Mouse (Mus musculus) forebrain, postnatal 0 days (tissue): ENCODE results near the gene Hist1h2bg. TPM values are rescaled to one million over a fixed set of nuclear protein-coding genes. Genes with fewer than 3 reads are reported as not detected.
A peak's percentile ranks its signal among the peaks of the same experiment; 100 is the strongest.

ENCODE experiments used
- ATAC-seq: fragments of 200-750 bp; cut with Nextera tagmentation; 2 replicates; pipeline ENCODE4 v1.8.0; 2017; ENCODE audit warnings: mild to moderate bottlenecking, moderate library complexity
- DNase-seq: peaks from one replicate; pipeline ENCODE4 v3.0.0-alpha.2; 2015
- H3K27ac ChIP-seq: fragments of 300-500 bp; sonication (generic); 2 replicates; pipeline ENCODE4 v1.5.1; 2014; ENCODE audit warnings: low read depth, mild to moderate bottlenecking, antibody characterized with exemption, low read length, moderate library complexity, mixed read lengths
- H3K27me3 ChIP-seq: fragments of 300-500 bp; sonication (generic); 2 replicates; pipeline ENCODE4 v1.6.1; 2014; ENCODE audit warnings: mild to moderate bottlenecking, low read length, mixed read lengths; ENCODE audit not compliant: insufficient read depth
- H3K36me3 ChIP-seq: fragments of 300-500 bp; sonication (generic); 2 replicates; pipeline ENCODE4 v1.6.1; 2014; ENCODE audit warnings: mild to moderate bottlenecking, moderate library complexity; ENCODE audit not compliant: insufficient read depth
- H3K4me1 ChIP-seq: fragments of 300-500 bp; sonication (generic); 2 replicates; pipeline ENCODE4 v1.6.1; 2014; ENCODE audit warnings: antibody characterized with exemption; ENCODE audit not compliant: insufficient read depth
- H3K4me2 ChIP-seq: fragments of 300-500 bp; sonication (generic); 2 replicates; pipeline ENCODE4 v1.6.1; 2014; ENCODE audit warnings: low read depth, mild to moderate bottlenecking, moderate library complexity
- H3K4me3 ChIP-seq: fragments of 300-500 bp; sonication (generic); 2 replicates; pipeline ENCODE4 v1.5.1; 2014; ENCODE audit warnings: low read depth, low read length, mixed read lengths
- H3K9ac ChIP-seq: fragments of 300-500 bp; sonication (generic); 2 replicates; pipeline ENCODE4 v1.6.1; 2014; ENCODE audit warnings: mild to moderate bottlenecking
- H3K9me3 ChIP-seq: fragments of 300-500 bp; sonication (generic); 2 replicates; pipeline ENCODE4 v1.6.1; 2016; ENCODE audit warnings: low read length
- CTCF ChIP-seq: sonication (generic); IDR thresholded peaks from 2 replicates; pipeline ENCODE4 v1.5.1; 2016; ENCODE audit warnings: antibody characterized with exemption, control low read depth, low read depth
- WGBS: fragments of 180-500 bp; shearing (Covaris S2); extraction: QIAGEN DNeasy Blood & Tissue Kit; methylation state at CpG from one replicate; pipeline ENCODE4 v1.1.7; 2014; 5-methylcytosine and 5-hydroxymethylcytosine counted together
- polyA plus RNA-seq: library from polyadenylated mRNA; unstranded; fragments of >200 nt; fragmentation: Nextera tagmentation; extraction: Ambion mirVana; gene quantifications from 2 replicates; pipeline ENCODE4 v1.2.1, GENCODE M21; 2015
- total RNA-seq: library from RNA; depleted of rRNA; stranded (reverse); fragments of >200 nt; gene quantifications from 2 replicates; pipeline ENCODE4 v1.2.3, GENCODE M21; 2014

Hist1h2bg gene
- total and polyA plus RNA-seq, 2 experiments from 2014 or later = 3.6 to 367 TPM

- no peak for DNase-seq
- Histone ChIP-seq H3K4me2 (peak overlapping the region; percentile 67), H3K27me3 (no peaks in the 10 kb centered on the region), H3K27ac (no peak overlapping the region), H3K4me3 (peak overlapping the region; percentile 38), H3K36me3 (no peaks in the 10 kb centered on the region), H3K9me3 (no peaks in the 10 kb centered on the region), H3K4me1 (peaks cover 22% of the 10 kb centered on the region), H3K9ac (peak overlapping the region; percentile 50)
- TF ChIP-seq CTCF = no peak
- ATAC-seq = no peak
- WGBS = 5% methylated on average over 7 of the region's 7 CpGs
Observed at GRCm38 (mm10) chr13:23576351-23576881, 5.2 kb downstream of the Hist1h2bg start.

- TF ChIP-seq CTCF = no peak
- no peaks in the 10 kb centered on the region for H3K36me3 ChIP-seq
- no peaks in the 10 kb centered on the region for H3K27me3 ChIP-seq
- no peak overlapping the region for H3K27ac ChIP-seq
- H3K4me2 ChIP-seq = peak overlapping the region; percentile 67
- ATAC-seq (no peak), DNase-seq (no peak)
- peak overlapping the region; percentile 50; the same call in 1 of the 2 replicates for H3K9ac ChIP-seq
- peaks cover 24% of the 10 kb centered on the region for H3K4me1 ChIP-seq
- no peaks in the 10 kb centered on the region for H3K9me3 ChIP-seq
- 32% methylated on average over 6 of the region's 6 CpGs for WGBS
- peak overlapping the region; percentile 38; the same call in 1 of the 2 replicates for H3K4me3 ChIP-seq
Observed at GRCm38 (mm10) chr13:23576906-23577639, 5.9 kb downstream of the Hist1h2bg start.

- Histone ChIP-seq H3K9ac (no peak overlapping the region), H3K27me3 (no peaks in the 10 kb centered on the region), H3K9me3 (no peaks in the 10 kb centered on the region), H3K36me3 (no peaks in the 10 kb centered on the region), H3K4me2 (no peak overlapping the region), H3K27ac (no peak overlapping the region), H3K4me3 (no peak overlapping the region), H3K4me1 (peaks cover 17% of the 10 kb centered on the region; the same call in 1 of the 2 replicates)
- no peak for TF ChIP-seq CTCF
- no peak for DNase-seq
- ATAC-seq = no peak
- WGBS = 83% methylated on average over 1 of the region's 1 CpGs
Observed at GRCm38 (mm10) chr13:23577835-23578234, 6.6 kb downstream of the Hist1h2bg start.

- H3K27ac ChIP-seq = peak within 1 kb of the TSS; percentile 74
- H3K27me3 ChIP-seq = no peaks in the 10 kb centered on the region
- WGBS = under 1% methylated on average over 43 of the region's 43 CpGs
- H3K9me3 ChIP-seq = no peaks in the 10 kb centered on the region
- no peak for TF ChIP-seq CTCF
- peaks cover 13% of the 10 kb centered on the region; the same call in 1 of the 2 replicates for H3K4me1 ChIP-seq
- peak within 1 kb of the TSS; percentile 54 for H3K4me3 ChIP-seq
- H3K36me3 ChIP-seq = no peaks in the 10 kb centered on the region
- peak within 1 kb of the TSS; percentile 82 for H3K4me2 ChIP-seq
- peak; percentile 98 for DNase-seq
- H3K9ac ChIP-seq = peak within 1 kb of the TSS; percentile 60
- peak; percentile 88 for ATAC-seq
Observed at GRCm38 (mm10) chr13:23581408-23582218, 10.4 kb downstream of the Hist1h2bg start, which contains the start of gene Hist1h4d. Gene Hist1h4d, plus strand, starts transcription at chr13:23581598.

GRCm38 (mm10) chr13:23582219-23583056 is 11.2 kb downstream of the Hist1h2bg start:
- Histone ChIP-seq H3K9ac (peak overlapping the region; percentile 60), H3K27ac (peak overlapping the region; percentile 74), H3K4me2 (peak overlapping the region; percentile 82), H3K4me3 (peak overlapping the region; percentile 54), H3K4me1 (peaks cover 10% of the 10 kb centered on the region; the same call in 1 of the 2 replicates), H3K9me3 (no peaks in the 10 kb centered on the region), H3K27me3 (no peaks in the 10 kb centered on the region), H3K36me3 (no peaks in the 10 kb centered on the region)
- 3% methylated on average over 6 of the region's 6 CpGs for WGBS
- ATAC-seq = no peak
- no peak for TF ChIP-seq CTCF
- no peak for DNase-seq

- Histone ChIP-seq H3K9ac (no peak overlapping the region), H3K9me3 (no peaks in the 10 kb centered on the region), H3K27ac (no peak overlapping the region), H3K27me3 (no peaks in the 10 kb centered on the region), H3K36me3 (no peaks in the 10 kb centered on the region), H3K4me2 (no peak overlapping the region), H3K4me3 (no peak overlapping the region), H3K4me1 (peaks cover 10% of the 10 kb centered on the region; the same call in 1 of the 2 replicates)
- TF ChIP-seq CTCF = no peak
- ATAC-seq (no peak), DNase-seq (no peak)
Observed at GRCm38 (mm10) chr13:23583387-23584068, 12.3 kb downstream of the Hist1h2bg start.
